Mouse (Mus musculus) cerebellum, adult 8-10 months (tissue): ENCODE data around the gene Prdm5.

Source experiments
- DNase-seq: peaks from one replicate; pipeline ENCODE4 v3.0.0; 2022

Prdm5 gene

GRCm38 (mm10) chr6:65834013-65834412, 55.2 kb downstream of the Prdm5 start:
- no peak for DNase-seq

GRCm38 (mm10) chr6:65842579-65842978, 63.8 kb downstream of the Prdm5 start:
- DNase-seq: no peak

- DNase-seq: no peak
Observed at GRCm38 (mm10) chr6:65849127-65849526, 70.3 kb downstream of the Prdm5 start.

DNA sequence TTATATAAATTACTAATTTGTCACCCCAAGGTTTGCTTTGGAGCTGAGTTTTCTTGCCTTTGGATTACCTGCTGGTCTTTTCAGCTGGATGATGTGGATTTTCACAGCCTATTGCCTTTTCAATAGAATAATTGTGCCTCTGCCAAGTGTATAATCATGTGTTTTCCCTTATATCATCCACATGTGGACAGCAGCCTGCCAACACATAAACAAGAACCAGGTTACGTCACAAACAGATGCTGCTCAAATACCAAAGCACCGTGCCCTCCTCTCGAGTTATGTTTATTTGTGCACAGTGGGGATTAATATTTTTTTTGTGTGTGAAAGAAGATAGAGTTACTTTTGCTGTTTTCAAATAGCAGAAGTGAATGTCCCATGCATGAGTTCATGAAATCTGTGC, 70.9 kb downstream of the Prdm5 start:
- DNase-seq: no peak

- no peak for DNase-seq
Observed at GRCm38 (mm10) chr6:65850221-65850620, 71.4 kb downstream of the Prdm5 start.

DNA sequence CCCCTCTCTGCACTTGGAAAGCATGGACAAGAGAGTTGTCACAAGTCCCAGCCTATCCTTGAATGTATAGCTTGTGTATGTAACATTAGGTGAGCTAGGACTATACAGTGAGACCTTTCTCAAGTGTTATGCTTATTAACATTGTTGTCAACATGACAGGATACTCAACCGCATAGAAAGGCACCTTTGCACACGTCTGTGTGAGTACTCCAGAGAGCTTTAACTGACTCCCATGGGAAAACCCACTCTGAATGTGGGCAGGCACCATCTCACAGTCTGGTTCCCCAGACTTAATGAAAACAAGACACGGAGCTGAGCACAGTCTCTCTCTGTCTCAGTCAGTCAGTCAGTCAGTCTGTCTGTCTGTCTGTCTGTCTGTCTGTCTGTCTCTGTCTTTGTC, 75.2 kb downstream of the Prdm5 start:
- DNase-seq: no peak

DNA sequence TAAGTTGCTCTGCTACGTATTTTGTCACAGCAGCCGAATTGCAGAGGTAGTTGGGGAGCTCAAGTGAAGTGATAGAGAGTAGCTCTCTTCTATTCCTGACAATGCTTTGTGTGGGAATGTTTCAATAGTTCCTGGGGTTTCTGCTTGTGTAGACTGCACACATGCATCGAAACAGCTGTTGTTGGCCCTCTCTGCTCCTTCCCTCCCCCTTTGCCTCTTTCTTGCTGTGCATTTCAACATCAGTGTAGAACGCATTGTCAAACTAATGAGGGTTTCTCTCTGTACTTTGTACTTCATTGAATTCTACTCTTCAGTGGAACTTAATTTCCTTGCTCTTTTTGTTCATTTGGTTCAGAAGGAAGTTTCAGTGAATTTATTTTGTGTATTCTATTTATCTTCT, 75.8 kb downstream of the Prdm5 start:
- DNase-seq: no peak

GRCm38 (mm10) chr6:65860609-65861008, 81.8 kb downstream of the Prdm5 start:
- no peak for DNase-seq

GRCm38 (mm10) chr6:65862836-65863235, 84.0 kb downstream of the Prdm5 start:
- no peak for DNase-seq

GRCm38 (mm10) chr6:65864233-65864632, 85.4 kb downstream of the Prdm5 start:
- DNase-seq: no peak

DNA sequence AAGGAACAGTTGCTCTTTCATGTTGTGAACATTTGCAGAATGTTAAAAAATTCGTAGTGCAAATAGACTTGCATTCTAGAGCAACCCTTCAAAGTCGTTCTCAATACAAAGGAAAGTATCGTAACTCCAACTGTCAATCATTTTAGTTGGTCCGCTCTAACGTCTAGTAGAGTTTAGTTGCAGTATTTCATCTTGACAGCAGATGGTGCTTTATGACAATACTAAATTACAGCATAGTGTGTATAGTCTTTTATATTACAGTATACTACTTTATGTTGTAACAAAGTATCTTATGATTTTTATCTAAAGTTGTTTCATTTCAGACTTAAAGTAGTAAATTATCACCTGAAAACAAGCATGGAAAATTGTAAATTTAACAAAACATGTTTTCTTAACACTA, 86.1 kb downstream of the Prdm5 start:
- no peak for DNase-seq

GRCm38 (mm10) chr6:65865861-65866260, 87.1 kb downstream of the Prdm5 start:
- DNase-seq: no peak

GRCm38 (mm10) chr6:65871754-65872278, 93.0 kb downstream of the Prdm5 start:
- no peak for DNase-seq

DNA sequence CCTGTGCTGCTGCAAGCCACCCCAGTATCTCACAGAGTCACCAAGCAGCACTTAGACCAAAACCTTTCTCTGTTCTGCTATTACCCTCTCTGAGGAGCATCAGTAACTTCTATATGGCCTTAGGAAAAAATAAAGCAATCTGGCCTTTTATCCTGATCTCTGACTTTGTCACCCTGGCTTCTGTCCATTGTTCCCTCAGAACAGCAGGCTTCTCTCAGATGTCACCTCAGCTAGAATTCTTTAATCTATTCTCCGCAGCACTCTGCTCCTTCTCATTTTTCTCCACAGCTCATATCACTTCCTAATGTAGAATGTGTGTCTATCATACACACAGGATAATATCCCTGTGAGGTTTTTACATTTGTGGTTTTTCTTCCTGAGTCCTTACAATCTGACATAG, 99.5 kb downstream of the Prdm5 start:
- no peak for DNase-seq

- no peak for DNase-seq
Observed at GRCm38 (mm10) chr6:65888835-65889234, 110.0 kb downstream of the Prdm5 start.

- no peak for DNase-seq
Observed at GRCm38 (mm10) chr6:65892045-65892660, 113.4 kb downstream of the Prdm5 start.

- DNase-seq: no peak
Observed at GRCm38 (mm10) chr6:65906657-65907182, 127.9 kb downstream of the Prdm5 start.

GRCm38 (mm10) chr6:65915421-65915820, 136.6 kb downstream of the Prdm5 start:
- DNase-seq: no peak

- no peak for DNase-seq
Observed at GRCm38 (mm10) chr6:65921703-65922102, 142.9 kb downstream of the Prdm5 start.

DNA sequence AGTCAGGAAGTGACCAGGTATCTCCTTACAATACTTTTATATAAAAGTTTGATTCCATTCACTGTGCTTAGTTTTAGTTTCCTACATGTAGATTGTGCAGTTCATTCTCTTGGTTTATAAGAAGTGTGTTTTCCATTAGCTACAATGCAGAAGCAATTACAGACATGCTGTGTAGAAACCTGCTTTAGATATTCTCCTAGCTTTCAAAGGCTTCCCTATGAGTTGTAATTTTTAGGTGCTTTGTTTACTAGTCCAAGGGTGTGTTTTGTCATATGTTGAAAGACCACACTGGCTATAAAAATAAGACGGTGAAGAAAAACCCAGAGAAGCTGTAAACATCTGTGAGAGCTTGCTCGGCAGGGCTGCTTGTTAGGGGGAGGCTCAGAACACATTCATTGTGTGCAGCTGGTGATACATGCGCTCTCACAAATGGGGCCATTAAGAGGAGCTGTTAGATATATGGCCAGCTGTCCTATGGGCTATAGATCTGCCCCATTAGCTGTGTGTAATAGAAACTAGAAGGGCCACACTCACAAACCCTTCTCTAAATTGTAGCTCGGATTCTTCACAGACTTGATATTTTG, 144.8 kb downstream of the Prdm5 start:
- DNase-seq: no peak

- DNase-seq: no peak
Observed at GRCm38 (mm10) chr6:65925737-65926333, 147.0 kb downstream of the Prdm5 start.

DNA sequence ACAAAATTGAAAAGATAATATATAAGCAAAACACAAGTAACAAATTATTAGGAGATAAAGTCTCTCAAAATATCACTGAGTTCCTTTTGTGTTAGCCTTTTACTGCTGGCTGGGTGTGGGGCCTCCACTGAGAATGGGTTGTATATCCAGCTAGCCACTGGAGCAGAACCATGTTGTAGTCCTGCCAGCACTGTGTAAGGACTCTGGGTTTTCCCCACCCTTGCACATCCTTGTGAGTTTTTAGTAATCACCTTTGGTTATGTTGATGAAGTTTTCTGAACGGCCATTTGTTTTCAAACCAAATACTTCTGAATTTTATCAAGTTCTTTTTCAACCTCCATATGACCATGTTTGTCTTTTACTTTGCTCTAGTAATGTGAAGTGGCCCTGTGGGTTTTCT, 151.7 kb downstream of the Prdm5 start:
- DNase-seq: no peak

- DNase-seq: no peak
Observed at GRCm38 (mm10) chr6:65932776-65933175, 154.0 kb downstream of the Prdm5 start.

- no peak for DNase-seq
Observed at GRCm38 (mm10) chr6:65933177-65933576, 154.4 kb downstream of the Prdm5 start.
